17 mouse cellular contexts compared by ENCODE assay signal in the genomic region with DNA sequence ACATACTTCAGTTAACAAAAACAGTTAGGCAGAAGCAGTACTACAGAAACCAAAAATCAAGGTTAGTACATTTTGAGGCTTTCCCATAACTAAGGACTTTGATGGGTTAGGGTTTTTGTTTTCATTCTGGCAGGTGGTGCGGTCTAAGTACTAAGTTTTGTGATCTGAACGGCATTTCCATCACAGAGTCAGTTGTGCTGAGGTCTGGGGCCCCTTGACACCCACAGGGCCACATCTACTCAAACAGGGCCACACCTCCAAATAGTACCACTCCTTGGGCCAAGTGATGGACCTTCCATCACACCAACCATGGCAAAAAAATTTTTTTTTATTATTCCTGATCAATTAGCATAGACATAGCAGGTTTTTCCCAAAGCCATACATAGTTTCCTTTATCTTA.
A peak's percentile ranks its signal among the peaks of the same experiment; 100 is the strongest.
DNase-seq lines count a peak whose midpoint lies in the region.
"Had no signal": no experiment of that assay in that cellular context is flagged by ENCODE, and none has a peak within 500 bp of the region (broad histone marks: within the 10 kb centered on the region; RNA-seq: fewer than 3 reads in every experiment).

No protein-coding gene starts in this region.

- peak; percentile 40 for DNase-seq in heart, adult 11 months
- no peak for DNase-seq in heart, adult 18-20 months
- DNase-seq in thymus, postnatal 0 days (ENCODE audit: low spot score) = peak; percentile 37
- DNase-seq in thymus, adult 18-20 months = no peak
- DNase-seq in thymus, postnatal 14 days = peak; percentile 47
- DNase-seq in urinary bladder, postnatal 36 days (ENCODE audit: low spot score in 2 of 2) = no peak
- DNase-seq in frontal cortex, postnatal 36 days (ENCODE audit: low spot score in 2 of 2) = no peak
- DNase-seq: adrenal gland, adult 2 months; adrenal gland, postnatal 14 days; cerebellum, adult 18-20 months; cerebellum, adult 9-10 months; cerebellum, postnatal 14 days; gastrocnemius, adult 2 months; gastrocnemius, postnatal 14 days; heart, adult 2 months; heart, postnatal 14 days; heart, postnatal 4 days had no signal

Comparison
In these comparisons a context has a peak if more than half of its experiments do, and no peak if none do; other contexts are left out.
1. DNase-seq: peak in heart, adult 11 months (single experiment), thymus, postnatal 0 days (single experiment) and thymus, postnatal 14 days (single experiment); none in heart, adult 18-20 months (0 of 2), thymus, adult 18-20 months (0 of 2), urinary bladder, postnatal 36 days (0 of 2) and frontal cortex, postnatal 36 days (0 of 2).